Mouse (Mus musculus) urinary bladder, postnatal 14 days (tissue): ENCODE data around the gene Nfkbia.
A peak's percentile ranks its signal among the peaks of the same experiment; 100 is the strongest.

ENCODE experiments used
- DNase-seq: peaks from one replicate; pipeline ENCODE4 v3.0.0; 2021; ENCODE audit warnings: low spot score

Gene Nfkbia

DNA sequence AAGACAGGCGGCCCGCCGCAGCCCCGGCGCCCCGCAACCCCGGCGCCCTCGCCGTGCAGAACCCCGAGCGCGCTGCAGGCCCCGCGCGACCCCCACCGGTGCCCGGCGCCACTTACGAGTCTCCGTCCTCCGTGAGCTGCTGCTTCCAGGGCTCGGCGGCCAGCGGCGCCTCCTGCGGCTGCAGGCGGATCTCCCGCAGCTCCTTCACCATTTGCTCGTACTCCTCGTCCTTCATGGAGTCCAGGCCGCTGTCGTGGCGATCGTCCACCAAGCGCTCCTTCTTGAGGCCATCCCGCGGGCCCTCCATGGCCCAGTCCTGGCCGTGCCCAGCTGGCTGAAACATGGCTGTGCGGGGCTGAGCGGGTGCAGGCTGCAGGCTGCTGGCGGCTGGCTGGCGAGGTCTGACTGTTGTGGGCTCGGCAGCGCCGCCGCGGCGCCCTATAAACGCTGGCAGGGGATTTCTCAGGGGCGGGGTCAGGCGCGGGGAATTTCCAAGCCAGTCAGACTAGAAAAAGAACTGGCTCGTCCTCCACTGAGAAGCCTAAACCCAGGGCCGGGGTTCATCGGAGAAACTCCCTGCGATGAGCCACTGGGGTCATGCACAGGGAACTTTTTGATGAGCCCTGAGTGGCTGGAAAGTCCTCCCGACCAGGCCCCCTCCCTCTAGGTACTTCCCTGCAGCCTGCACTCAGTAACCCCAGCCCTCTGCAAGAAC is at the start of gene Nfkbia:
Nfkbia (minus strand) TSS at position 464 of the 715 bp plus-strand sequence.
- DNase-seq, result peak; percentile 95

DNA sequence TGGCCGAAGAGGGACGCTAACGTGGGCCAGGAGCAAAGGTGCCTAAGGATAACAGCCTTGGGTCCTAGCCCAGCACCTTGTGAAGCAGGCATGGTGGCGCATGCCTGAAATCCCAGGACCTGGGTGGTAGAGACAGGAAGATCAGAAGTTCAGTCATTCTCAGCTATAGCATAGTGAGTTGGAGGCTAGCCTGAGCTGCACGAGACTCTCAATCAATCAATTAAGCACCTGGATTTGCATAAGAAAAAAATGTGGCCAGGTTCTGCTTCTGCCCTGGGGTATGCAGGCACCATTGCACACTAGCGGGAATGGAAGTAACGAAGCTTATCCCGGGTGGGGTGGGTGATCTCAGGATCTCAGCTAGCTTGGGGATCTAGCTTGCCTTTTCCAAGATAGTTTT is 46.7 kb upstream of the Nfkbia start:
- no peak for DNase-seq

DNA sequence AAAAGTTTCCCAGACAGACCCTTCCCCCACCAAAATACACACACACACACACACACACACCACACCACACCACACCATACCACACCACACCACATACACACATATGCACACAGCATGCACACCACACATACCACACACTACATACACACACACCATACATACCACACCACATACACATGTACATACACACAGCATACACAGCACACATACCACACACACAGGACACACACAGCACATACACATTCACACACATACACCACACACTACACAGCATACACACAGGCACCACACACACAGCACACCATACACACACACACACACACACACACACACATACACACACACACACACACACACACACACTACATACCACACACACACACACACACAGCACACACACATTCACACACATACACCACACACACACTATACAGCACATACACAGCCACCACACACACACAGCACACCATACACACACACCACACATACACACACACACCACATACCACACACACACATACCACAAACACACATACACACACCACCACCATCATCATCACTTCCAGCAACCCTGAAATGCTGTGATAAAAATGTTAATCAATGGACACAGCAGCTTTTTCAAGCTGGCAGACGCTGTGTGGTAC is 46.0 kb upstream of the Nfkbia start:
- DNase-seq, result no peak

DNA sequence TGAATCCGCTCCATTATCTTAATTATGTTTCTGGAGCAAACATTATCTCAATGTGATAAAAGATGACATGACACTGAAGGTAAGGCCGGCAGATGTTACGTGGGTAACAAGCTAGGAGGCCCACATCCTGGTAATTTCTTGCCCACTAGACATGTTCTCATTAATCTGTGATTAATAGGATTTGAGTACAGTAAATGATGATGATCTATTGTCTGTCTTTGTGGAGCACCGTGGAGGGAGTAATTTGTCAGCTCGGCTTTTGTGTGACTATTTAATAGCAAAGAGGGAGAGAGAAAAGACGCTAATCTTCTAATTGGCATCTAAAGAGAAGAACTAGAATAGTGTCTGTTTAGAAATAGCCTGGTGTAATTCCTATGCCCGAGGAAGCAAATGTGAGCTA is 45.3 kb upstream of the Nfkbia start:
- no peak for DNase-seq

DNA sequence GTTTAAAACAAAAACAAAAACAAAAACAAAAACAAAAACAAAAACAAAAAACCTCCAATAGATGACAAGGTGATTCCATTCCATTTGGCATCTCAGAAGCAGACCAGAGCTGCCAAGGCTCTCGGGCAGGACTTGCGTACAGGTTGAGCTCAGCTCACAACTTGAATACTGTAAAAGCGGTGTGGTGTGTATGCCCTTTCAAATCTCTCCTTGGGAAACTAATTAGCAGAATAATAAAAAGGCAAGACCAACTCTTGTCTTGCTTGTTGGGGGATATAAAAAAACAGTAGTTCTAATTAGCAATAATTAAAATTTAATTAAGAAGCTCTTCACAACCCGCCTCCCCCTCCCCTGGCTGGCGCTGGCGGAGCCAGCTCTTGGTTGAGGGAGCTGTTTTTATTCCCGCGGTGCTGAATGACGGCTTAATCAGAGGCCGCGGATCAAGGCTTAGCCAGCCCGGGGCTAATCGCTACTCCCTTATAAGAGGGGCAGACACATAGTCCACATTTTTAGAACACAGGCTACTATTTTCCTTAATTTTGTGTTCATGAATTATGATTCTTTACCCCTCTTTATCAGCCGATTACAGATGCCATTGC is 44.2 kb upstream of the Nfkbia start:
- no peak for DNase-seq

DNA sequence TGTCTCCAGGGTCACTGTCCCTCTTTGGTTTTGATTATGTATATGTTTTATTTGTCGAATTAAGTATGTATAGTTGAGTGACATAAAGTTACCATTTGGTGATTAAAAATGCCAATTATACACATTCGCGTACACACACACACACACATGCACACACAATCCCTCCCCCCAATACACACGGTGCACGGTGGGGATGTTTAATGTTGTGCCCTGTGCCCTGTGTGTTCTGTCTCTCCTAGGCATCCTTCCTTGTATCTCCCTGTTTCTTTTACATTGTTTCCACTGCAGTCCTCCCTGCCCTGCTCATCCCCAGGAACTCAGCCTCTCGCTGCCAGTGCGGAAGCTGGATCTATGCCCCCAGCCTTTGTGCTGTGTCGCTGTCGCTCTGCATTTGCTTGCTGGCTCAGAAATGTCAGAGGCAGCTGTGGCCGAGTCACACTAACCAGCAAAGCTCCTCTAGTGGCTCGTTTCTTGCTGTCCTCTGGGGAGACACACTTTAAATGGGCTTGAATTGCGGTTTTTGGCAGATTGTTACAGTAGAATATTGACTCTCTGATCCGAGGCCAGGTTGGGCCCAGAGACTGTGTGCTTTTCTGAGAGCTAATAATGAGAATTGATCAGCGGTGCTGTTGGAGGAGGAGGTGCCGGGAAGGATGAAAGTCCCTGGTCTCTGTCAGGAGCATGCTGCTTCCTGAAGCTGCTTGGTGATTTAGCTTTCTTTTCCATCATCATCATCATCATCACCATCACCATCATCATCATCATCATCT is 34.7 kb upstream of the Nfkbia start:
- DNase-seq, result no peak

DNA sequence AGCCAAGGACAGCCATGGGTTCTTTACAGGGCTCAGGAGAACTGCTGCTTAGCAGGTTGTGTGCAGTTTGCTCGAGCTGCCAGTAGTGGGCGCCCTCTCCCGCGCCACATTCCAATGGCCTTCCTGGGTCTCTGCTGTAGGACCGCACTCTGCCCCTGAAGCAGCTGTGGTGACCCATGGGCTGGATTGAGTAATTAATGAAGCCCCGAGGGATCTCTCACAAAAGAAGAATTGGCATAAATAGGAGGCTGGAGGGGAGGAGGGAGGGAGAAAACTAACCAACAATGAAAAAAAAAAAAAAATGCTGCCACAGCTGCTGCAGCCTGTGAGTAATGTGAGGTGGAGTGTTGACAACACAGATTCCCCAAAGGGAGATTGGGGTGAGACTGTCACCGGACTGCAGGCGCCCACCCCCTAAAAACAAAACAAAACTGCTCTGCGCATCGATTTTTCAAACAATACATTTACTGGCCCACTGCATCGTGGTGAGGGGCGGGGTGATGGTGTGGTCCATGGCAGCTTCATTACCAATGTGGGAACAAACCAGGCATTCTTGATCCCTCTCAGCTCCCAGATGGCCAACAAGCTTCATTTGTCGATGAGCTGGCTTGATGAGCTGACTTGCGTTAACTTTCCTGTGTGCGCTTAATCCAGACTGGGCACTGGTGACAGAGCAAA is 25.8 kb upstream of the Nfkbia start:
- DNase-seq, result peak; percentile 14

DNA sequence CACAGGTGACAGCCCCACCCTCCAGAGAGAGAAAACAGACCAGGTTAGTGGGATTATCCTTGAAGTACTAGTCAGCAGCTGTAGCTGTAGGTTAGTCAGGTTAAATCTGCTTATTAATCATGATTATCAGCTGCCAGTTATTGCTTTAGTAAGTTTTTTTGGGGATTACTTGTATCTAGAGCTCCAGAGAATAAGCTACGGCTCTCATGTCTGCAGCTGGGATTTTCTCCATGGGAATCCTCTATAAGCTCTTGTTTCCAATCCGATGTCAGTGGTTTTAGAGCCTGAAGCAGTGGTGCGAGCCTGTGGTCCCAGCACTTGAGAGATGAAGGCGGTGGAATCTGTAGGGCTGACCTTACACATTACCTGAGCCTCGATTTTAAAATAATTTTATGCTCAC is 16.4 kb upstream of the Nfkbia start:
- DNase-seq, result no peak

DNA sequence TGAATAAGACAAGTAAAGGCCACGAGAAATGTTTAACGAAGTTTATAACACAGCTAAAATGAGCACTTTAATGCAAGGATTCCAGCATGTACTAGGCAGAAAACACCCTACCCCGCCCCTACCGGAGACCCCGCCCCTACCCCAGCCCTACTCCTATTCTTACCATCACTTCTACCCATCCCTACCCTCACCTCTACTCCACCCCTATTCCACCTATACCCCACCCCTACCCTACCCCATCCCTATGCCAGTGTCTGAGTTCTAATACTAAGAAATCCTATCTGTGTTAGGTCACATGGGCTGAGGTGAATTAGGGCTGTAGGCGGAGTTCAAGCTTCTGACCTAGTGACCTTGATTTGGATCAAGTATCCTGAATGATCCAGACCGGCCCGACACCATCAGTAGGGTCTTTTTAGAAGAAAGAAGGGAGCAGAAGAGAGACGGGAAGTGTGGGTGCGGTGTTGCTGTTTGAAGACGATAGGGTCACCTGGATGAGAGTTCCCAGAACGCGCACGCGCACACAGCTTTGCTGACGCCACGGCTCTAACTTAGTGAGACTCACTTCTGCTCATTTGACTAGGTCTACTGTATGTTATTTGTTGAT is 15.0 kb upstream of the Nfkbia start:
- no peak for DNase-seq

DNA sequence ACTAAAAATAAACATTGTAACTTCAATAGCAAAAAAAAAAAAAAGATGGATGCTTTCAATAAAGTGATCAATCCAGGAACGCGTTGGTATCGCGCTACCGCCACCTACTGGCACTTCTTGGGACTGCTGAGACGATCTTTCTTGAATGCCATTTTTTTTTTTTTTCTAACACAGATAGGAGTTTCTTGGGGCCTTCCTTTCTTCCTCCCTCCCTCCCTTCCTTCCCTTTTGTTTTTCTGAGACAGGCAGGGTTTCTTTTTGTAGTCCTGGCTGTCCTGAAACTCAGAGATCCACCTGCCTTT is 13.5 kb upstream of the Nfkbia start:
- DNase-seq, result peak; percentile 67

DNA sequence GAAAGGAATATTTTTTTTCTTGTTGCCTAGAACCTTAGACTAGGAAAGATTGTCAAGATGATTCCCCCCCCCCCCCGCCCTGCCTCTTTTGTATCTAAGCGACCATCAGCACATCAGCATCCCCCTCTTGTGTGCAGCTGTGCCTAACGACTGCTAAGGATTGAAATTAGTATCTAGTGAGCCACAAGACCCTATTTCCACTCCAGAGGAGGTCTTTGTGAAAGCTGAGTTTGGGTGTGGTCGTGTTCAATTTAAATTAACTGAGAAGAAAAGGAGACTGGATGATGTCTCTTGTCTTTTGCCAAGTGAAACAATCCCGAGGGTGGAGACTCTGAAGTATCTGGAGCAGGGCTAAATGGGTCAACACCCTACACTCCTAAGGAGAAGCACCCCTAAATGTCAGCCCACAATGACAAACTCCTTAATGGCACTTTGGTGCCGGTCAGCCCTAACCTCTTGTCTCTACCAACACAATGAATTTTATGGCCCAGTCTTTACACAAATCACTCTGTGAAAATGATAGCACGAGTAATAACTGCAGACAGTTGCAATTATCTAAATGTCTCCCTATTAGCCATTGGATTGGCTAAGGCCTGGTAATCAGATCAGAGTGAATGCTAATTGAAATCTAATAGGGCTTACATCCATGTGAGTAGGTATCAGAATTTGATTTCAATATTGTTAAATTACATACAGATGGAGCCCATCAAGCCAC is 13.0 kb upstream of the Nfkbia start:
- no peak for DNase-seq

DNA sequence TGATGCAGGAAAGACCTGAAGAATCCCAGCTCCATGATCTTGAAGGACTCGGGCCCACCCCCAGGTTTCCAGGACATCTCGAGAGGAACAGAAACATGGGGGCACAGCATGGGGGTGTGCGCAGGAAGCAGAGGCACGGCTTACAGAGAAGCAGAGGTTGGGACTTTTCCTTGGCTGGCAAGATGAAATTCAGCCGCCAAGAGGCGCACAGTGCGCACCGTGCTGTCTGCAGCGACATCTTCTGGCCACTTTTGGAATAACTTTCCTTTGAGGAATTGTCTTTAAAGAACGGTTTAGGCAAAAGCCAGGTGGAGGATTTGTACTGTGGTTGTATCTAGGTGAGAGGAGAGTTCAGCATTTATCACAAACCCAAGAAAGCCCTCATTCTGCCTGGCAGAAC is 6.6 kb upstream of the Nfkbia start:
- DNase-seq, result peak; percentile 84

DNA sequence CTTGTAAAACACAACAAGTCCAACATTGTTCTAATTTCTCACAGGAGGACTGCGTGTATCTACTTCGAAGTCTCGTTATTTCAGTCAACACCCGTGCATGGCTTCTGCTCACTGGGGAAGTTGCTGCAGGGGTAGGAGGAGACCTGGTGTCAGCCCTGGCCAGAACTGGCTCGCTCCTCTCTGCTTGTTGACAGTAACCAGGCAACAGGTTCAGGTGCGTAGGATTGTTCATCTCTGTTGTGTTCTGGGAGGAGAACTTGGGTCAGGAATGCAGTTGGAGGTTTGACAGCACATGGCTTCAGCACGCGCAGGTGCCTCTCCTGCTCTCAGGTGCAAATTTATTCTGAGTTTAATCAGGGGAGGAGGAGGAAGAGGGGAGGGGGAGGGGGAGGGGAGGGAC is 5.3 kb upstream of the Nfkbia start:
- no peak for DNase-seq

DNA sequence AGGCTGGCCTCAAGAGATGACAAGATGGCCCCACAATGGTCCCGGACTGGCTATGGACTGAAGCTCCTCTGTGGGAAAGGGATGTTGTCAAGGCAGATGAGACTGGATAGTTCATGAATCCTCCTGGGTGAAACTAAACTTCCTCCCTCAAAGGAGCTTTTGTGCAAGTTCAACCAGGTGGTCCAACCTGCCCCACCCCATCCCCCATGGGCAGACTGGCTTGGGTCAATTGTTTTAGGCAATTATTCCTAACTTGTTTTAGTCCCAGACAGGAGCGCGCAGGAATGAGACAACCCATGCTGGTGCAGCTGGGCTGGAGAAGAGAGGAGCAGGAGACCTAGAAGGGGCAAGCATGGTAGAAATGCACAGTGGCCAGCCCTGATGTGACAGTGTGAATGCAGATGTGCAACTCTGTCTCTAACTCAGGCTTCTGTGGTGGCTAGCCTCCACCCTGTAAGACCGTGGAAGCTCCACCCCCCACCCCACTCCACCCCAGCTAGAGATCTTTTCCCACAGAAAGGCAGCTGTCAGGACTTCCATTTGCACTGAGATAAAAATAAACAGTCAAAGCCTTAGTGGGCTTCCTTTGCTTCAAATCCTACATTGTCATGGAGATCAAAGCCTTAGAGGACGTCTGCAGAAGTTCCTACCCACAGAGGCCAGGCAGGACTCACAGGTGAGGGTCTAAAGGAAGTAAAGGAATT is 3.6 kb upstream of the Nfkbia start:
- DNase-seq, result no peak

DNA sequence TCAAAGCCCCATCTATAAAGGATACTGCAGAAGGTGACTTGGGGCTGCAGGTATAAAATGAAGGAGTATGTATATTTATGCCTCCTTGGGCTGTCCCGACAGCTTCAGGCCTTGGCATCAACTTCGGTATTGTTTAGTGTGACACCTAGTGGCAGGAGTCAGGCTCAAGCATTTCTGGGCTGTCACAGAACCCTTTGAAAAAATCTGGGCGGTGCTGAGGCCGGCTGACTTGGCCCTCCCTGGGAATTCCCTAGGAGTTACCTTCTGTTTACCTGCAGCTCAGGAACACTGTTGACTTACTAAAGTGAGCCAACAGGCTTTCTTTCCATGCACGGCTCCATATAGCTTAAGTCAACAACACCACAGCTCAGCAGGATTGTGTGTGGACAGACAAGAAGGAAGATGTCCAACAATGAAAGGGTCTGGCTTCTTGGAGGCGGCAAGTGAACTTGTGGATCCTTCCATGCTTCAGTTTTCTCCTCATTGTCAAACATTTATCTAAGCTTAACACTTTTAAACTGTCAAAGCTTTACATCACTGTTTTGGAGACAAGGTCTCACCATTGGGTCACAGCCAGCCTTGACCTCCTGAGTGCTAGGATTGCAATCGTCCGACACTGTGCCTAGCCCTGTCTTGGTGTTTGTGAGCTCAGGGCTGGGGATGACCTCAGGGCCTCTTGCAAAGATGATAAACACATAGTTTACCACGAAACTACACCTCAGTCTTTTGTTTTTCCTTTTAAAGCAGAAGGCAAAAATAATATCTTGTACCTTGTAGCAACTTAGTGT is 2.9 kb upstream of the Nfkbia start:
- peak; percentile 74 for DNase-seq

DNA sequence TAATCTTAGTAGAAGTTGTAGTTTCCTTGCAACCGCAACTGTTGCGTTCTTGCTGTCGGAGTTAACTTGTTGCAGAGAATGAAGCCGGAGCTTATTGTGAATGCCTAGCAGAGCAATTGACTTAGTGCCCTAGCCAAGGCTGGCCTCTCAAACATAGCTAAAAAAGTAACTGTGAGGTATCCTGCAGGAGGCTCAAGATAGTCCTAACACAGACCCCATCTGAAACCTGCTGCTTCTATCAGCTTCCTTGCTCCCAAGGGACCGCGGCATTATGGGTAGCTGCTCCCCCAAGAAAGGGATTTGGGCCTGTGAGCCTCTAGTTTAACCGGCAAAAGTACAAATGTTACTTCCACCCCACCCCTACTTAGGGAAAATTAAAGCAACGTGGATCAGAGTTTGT is 934 bp upstream of the Nfkbia start:
- DNase-seq, result no peak

DNA sequence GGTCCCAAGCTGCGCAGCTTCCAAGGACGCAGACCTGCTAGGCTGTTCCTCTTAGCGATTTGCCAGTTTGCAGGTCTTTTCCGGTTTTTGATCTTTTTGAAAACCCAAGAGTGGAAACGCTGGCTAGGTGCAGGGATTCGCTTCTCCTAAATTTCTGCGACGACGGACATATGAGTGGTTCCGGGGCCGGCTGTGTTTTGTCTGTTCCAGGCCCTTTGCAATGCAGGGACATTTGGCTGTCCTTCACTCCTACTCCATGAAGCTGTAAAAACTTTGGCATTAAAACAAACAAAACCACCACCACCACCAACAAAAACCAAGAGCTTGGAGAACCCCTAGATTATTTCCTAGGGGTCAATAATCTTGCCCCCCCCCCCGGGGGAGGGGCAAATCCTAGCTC is 494 bp upstream of the Nfkbia start:
- no peak for DNase-seq

DNA sequence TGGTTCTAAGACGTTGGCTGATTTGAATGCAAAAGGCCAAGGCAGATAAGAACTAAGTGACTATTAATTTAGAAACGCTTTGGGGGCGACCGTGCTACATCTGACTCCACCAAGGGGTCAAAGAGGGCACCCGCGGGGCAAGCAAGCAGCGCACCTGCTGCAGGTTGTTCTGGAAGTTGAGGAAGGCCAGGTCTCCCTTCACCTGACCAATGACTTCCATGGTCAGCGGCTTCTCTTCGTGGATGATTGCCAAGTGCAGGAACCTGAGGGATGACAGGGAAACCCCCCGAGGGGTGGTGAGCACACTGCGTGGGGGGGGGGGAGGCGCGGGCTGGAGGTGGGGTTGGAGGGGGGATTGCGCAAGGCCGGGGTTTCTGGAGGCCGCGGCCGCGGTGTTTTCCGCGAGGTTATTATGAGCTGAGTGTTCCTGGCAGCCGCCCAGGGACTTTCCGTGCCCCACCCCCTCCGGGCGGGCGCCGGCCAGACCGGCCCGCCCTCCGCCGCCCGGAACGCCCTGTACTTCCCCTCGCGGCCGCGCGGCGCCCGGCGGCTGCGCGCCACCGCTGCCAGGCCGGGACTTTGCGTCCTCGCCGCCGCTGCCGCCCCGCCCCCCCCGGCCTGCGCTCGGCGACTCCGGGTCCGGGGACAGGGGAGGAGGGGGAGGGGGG is 797 bp downstream of the Nfkbia start:
- DNase-seq, result peak; percentile 98

DNA sequence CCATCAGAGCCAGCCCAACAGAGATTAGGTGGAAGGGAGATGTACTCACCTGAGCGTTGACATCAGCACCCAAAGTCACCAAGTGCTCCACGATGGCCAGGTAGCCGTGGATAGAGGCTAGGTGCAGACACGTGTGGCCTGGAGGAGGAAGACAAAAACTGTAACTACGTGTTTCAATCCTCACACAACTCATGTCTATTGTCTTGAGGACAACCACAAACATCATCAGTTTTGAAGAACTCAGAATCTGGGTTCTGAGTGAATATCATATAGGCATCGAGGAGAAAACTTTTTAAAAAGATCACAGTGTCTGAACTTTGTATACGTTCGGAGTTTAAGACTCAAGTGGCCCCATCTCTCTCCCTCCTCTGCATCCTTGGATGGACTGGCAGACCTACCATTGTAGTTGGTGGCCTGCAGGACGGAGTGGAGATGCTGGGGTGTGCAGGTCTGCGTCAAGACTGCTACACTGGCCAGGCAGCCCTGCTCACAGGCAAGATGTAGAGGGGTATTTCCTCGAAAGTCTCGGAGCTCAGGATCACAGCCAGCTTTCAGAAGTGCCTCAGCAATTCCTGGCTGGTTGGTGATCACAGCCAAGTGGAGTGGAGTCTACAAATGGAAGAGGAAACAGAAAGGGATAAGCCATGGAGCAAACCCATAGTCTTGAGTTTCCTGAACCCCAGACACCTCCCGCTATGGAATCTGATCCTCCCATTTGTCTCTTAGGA is 1.6 kb downstream of the Nfkbia start:
- DNase-seq, result no peak
